Mouse (Mus musculus): ENCODE measurements around the gene Dnajc11. TPM values are rescaled to one million over a fixed set of nuclear protein-coding genes. Genes with fewer than 3 reads are reported as not detected.

Dnajc11 gene
- polyA plus RNA-seq, 1 experiment from 2014 or later = 73.8 TPM

DNA sequence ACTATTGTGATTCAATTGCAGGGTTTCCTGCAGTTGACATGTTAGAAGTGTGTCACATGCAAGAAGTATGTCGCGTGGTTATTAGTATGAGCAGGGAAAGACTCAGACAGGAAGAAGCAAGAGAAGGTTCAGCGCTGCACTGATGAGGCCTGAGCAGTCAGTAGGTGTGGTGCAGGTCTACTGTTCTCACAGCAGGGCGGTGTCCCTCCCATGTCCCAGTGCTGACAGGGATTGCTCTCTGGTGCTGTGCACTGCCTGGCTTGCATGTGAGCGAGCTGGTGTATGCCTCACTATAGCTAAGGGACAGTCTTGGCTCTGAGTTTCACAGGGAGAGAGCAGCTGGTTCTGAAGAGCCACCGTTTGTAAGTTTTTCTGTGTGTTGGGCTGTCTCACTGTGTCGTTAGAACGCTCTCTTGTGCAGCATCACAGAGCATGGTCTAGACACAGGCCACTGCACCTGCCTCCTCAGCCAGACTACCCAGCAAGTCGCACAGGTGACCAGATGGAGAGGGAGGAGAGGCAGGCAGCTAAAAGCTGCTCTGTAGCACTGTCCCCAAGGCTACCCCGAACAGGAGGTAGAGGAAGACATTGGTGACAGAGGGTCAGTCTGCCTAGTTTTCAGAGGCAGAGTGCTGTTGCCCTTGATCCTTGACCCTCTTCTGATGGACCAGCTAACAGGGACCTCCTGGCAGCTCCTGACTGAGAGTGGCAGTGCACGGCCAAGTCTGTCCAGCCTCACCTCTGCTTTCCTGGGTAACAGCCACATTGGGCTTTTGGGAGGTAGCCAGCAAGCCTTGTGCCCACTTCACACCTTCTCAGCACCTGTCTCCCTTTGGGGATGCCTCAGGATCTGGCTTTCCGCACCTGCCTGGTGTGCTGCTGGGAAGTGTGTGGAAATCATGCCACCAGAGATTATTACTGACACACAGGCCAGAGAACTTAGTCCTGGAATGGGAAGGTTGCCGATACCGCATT is 15.3 kb downstream of the Dnajc11 start:
- H3K9me3 ChIP-seq (ENCODE audit: control insufficient read depth, low read length) = no peaks in the 10 kb centered on the region
- ATAC-seq (ENCODE audit: low FRiP score) (no peak), DNase-seq (ENCODE audit: low spot score) (no peak)
- no peaks in the 10 kb centered on the region for H3K4me1 ChIP-seq (replicated peaks; ENCODE audit: control insufficient read depth, insufficient read depth, low read length)
- no peaks in the 10 kb centered on the region for H3K27me3 ChIP-seq (ENCODE audit: control insufficient read depth, insufficient read depth, low read length)
- H3K36me3 ChIP-seq (ENCODE audit: control insufficient read depth, insufficient read depth, low read length) = peaks cover 5% of the 10 kb centered on the region; the same call in 1 of the 2 replicates
- WGBS = 92% methylated on average over 14 of the region's 14 CpGs
- no peak overlapping the region for H3K27ac ChIP-seq (ENCODE audit: low read depth, low read length)
- H3K4me3 ChIP-seq (ENCODE audit: low read depth, low read length) = no peak overlapping the region
- no peak overlapping the region for H3K4me2 ChIP-seq (replicated peaks; ENCODE audit: low read depth, low read length)
- no peak overlapping the region for H3K9ac ChIP-seq (ENCODE audit: low read depth, low read length)

DNA sequence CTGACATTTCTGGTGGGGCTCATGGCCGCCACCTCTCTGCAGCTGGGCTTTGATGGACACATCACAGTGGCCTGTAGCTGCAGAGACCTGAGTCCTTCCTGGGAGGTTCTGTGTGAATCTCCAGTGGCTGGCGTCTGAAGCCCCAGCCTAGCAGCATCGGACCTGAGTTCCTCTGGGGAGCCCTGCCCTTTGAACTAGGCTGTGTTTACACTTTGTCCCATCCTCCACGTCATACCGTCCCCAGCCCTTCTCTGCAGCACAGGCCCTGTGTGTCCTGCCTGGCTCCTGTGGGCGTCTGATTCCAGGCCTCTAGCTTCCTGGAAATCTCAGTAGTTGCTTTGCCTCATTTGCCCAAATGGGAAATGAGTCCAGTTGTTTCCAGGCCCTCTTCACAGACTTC is 19.7 kb downstream of the Dnajc11 start:
- Histone ChIP-seq H3K36me3 (ENCODE audit: control insufficient read depth, insufficient read depth, low read length) (peaks cover 7% of the 10 kb centered on the region; the same call in 1 of the 2 replicates), H3K4me1 (replicated peaks; ENCODE audit: control insufficient read depth, insufficient read depth, low read length) (no peaks in the 10 kb centered on the region), H3K27ac (ENCODE audit: low read depth, low read length) (no peak overlapping the region), H3K9me3 (ENCODE audit: control insufficient read depth, low read length) (no peaks in the 10 kb centered on the region), H3K4me3 (ENCODE audit: low read depth, low read length) (no peak overlapping the region), H3K9ac (ENCODE audit: low read depth, low read length) (no peak overlapping the region), H3K4me2 (replicated peaks; ENCODE audit: low read depth, low read length) (no peak overlapping the region), H3K27me3 (ENCODE audit: control insufficient read depth, insufficient read depth, low read length) (no peaks in the 10 kb centered on the region)
- ATAC-seq (ENCODE audit: low FRiP score) (no peak), DNase-seq (ENCODE audit: low spot score) (no peak)
- WGBS = 84% methylated on average over 6 of the region's 6 CpGs

DNA sequence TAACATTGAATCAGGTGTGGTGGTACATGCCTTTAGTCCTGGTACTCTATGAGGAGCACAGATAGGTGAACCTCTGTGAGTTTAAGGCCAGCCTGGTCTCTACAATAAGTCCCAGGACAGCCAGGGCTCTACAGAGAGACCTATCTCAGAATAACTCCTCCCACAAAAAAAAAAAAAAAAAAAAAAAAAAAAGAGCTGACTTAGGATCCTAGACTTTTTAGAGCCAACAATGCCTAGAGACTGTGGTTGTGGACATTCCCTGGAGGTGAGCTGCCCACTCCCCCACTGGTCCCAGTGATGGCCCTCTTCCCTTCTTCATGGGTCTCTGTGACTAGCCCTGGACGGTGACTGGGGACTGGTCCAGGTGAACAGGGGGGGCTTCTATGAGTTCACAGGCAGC is 22.3 kb downstream of the Dnajc11 start:
- no peaks in the 10 kb centered on the region for H3K27me3 ChIP-seq (ENCODE audit: control insufficient read depth, insufficient read depth, low read length)
- no peaks in the 10 kb centered on the region for H3K4me1 ChIP-seq (replicated peaks; ENCODE audit: control insufficient read depth, insufficient read depth, low read length)
- no peak for ATAC-seq (ENCODE audit: low FRiP score)
- H3K36me3 ChIP-seq (ENCODE audit: control insufficient read depth, insufficient read depth, low read length) = 0 out of 2 replicates have a peak, but pooled peaks cover 9% of the 10 kb centered on the region
- no peak overlapping the region for H3K9ac ChIP-seq (ENCODE audit: low read depth, low read length)
- no peak for DNase-seq (ENCODE audit: low spot score)
- H3K4me2 ChIP-seq (replicated peaks; ENCODE audit: low read depth, low read length) = no peak overlapping the region
- WGBS = 94% methylated on average over 1 of the region's 1 CpGs
- H3K9me3 ChIP-seq (ENCODE audit: control insufficient read depth, low read length) = no peaks in the 10 kb centered on the region
- no peak overlapping the region for H3K27ac ChIP-seq (ENCODE audit: low read depth, low read length)
- no peak overlapping the region for H3K4me3 ChIP-seq (ENCODE audit: low read depth, low read length)

DNA sequence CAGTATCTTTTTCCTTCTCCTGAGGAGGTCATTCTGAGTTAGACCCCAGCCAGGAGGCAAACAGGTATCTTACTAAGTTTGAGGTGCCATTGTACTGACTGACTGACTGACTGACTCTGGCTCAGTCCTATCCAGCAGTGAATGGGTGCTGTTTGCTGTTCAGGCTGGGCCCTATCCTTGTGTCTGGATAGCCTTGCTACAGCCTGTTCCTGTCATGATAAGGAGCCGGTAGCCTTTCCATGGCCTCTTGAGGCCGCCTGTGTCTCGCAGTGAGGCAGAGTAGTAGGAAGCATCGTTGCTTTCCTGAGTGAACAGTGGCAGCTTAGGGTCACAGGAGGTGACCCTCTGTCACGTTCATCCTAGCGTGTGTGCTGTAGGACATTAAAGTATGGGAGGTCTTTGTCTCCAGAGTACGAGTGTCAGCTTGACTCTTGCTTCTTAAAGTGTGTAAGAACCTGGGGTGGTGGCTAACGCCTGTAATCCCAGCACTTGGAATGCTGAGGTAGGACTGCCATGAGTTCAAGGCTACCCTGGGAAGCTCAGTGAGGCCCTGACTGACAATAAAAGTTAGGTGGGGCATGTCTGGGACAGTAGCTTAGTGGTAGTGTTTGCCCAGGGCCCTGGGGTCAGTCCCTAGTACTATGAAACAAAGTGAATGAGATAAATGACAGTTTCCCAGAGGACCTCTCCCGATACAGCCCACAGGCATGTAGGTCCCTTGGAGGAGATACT is 24.3 kb downstream of the Dnajc11 start:
- H3K27me3 ChIP-seq (ENCODE audit: control insufficient read depth, insufficient read depth, low read length) = no peaks in the 10 kb centered on the region
- no peak overlapping the region for H3K4me3 ChIP-seq (ENCODE audit: low read depth, low read length)
- peaks cover 9% of the 10 kb centered on the region; the same call in 1 of the 2 replicates for H3K36me3 ChIP-seq (ENCODE audit: control insufficient read depth, insufficient read depth, low read length)
- no peak overlapping the region for H3K27ac ChIP-seq (ENCODE audit: low read depth, low read length)
- 89% methylated on average over 9 of the region's 9 CpGs for WGBS
- no peak overlapping the region for H3K4me2 ChIP-seq (replicated peaks; ENCODE audit: low read depth, low read length)
- ATAC-seq (ENCODE audit: low FRiP score) (no peak), DNase-seq (ENCODE audit: low spot score) (no peak)
- no peaks in the 10 kb centered on the region for H3K4me1 ChIP-seq (replicated peaks; ENCODE audit: control insufficient read depth, insufficient read depth, low read length)
- H3K9me3 ChIP-seq (ENCODE audit: control insufficient read depth, low read length) = no peaks in the 10 kb centered on the region
- H3K9ac ChIP-seq (ENCODE audit: low read depth, low read length) = no peak overlapping the region

DNA sequence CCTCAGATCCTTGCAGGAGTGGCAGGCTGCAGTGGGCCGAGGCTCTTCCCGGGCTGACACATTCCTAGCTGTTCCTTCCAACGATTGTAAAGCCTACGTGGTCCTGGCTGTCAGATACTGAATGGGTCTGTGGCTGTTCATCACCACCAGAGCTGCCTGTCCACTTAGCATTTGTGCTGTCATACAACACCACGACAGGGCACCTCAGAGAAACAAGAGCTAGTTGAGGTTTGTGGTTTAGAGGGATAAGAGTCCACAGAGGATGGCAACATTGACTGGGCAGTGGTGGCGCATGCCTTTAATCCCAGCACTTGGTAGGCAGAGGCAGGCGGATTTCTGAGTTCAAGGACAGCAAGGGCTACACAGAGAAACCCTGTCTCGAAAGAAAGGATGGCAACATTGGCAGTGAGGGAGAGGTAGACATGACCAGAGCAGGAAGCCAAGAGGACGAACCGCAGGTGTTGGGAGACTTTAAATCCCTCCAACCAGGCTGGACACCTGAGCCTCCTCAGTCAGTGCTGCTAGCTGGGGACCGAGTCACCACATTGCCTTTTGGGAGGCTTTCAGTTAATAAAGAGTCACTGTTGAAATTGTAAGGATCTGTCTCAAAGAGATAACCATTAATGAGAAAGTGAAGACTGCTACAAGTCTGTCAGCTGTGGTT is 26.5 kb downstream of the Dnajc11 start:
- H3K36me3 ChIP-seq (ENCODE audit: control insufficient read depth, insufficient read depth, low read length) = peaks cover 8% of the 10 kb centered on the region

DNA sequence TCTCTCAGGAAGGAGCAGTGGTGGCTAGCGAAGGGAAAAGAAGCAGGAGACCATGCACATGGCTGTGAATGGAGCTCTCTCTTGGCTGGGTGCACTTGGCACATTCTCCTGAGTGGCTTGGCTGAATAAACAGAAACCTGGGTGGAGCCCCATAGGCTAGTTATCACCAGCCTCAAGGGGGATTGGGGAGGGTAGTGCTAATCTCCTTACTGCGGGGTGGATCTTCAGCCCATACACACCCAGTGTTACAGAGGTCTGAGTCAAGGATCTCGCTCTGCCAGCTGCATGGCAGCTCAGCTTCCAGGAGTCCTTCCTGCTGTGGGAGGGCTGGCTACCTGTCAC is 27.0 kb downstream of the Dnajc11 start:
- Histone ChIP-seq H3K36me3 (ENCODE audit: control insufficient read depth, insufficient read depth, low read length) (peaks cover 8% of the 10 kb centered on the region), H3K27ac (ENCODE audit: low read depth, low read length) (no peak overlapping the region), H3K9ac (ENCODE audit: low read depth, low read length) (no peak overlapping the region), H3K27me3 (ENCODE audit: control insufficient read depth, insufficient read depth, low read length) (no peaks in the 10 kb centered on the region), H3K9me3 (ENCODE audit: control insufficient read depth, low read length) (no peaks in the 10 kb centered on the region), H3K4me3 (ENCODE audit: low read depth, low read length) (no peak overlapping the region), H3K4me2 (replicated peaks; ENCODE audit: low read depth, low read length) (no peak overlapping the region), H3K4me1 (replicated peaks; ENCODE audit: control insufficient read depth, insufficient read depth, low read length) (no peaks in the 10 kb centered on the region)
- DNase-seq (ENCODE audit: low spot score) (no peak), ATAC-seq (ENCODE audit: low FRiP score) (no peak)
- 92% methylated on average over 3 of the region's 3 CpGs for WGBS

More for the DNA sequence above, 26.5 kb downstream of the Dnajc11 start:
- ATAC-seq (ENCODE audit: low FRiP score) (no peak), DNase-seq (ENCODE audit: low spot score) (no peak)
- H3K4me3 ChIP-seq (ENCODE audit: low read depth, low read length) = no peak overlapping the region
- WGBS = 91% methylated on average over 11 of the region's 11 CpGs
- no peaks in the 10 kb centered on the region for H3K9me3 ChIP-seq (ENCODE audit: control insufficient read depth, low read length)
- H3K27ac ChIP-seq (ENCODE audit: low read depth, low read length) = no peak overlapping the region
- no peak overlapping the region for H3K4me2 ChIP-seq (replicated peaks; ENCODE audit: low read depth, low read length)
- H3K27me3 ChIP-seq (ENCODE audit: control insufficient read depth, insufficient read depth, low read length) = no peaks in the 10 kb centered on the region
- H3K9ac ChIP-seq (ENCODE audit: low read depth, low read length) = no peak overlapping the region
- H3K4me1 ChIP-seq (replicated peaks; ENCODE audit: control insufficient read depth, insufficient read depth, low read length) = no peaks in the 10 kb centered on the region

DNA sequence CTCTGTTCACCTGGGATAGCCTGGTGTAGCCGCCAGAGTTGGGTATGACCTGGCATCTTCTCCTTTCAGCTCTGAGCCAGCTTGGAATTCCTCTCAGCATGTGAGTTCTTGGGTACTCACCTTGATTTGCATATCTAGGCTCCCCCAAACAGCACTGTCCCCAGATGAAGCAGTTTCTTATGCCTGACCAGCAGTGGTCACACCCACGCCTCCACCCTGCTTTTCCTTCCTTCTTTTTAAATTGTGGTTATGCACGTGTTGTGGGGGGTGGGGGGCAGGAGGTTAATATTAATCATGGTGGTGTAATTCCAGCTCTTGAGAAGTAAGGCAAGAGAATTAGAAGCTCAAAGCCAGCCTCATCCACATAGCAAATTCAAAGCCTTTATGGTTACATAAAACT is 29.3 kb downstream of the Dnajc11 start:
- 87% methylated on average over 3 of the region's 3 CpGs for WGBS
- H3K27ac ChIP-seq (ENCODE audit: low read depth, low read length) = no peak overlapping the region

DNA sequence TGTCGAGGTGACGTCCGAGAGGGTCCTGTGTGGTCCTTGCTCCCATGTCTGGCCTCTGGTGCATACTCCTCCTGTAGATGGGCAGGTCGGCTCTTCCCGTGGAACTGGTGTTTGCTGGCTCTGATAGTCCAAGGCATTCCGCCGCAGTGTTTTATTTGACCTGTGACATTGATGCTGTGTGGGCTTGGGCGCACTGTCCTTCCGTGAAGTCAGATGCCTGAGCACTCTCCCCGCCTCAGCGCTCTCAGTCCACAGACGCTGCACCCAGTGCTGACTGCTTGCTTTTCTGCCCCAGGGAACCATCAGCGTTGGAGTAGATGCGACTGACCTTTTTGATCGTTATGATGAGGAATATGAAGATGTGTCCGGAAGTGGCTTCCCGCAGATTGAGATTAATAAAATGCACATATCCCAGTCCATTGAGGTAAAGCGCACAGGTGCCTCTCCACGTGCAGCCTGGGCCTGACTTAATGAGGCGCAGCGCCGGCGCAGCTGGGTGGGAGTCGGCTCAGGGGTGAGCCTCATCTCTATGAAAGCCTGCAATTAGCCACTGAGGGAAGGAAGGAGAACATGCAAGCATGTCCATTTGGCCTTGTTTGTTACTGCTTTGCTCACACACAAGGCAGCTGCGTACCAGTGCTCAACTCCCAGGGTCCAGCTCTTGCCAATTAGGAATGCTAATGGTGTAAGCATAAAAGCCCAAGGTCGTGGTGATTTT is 34.9 kb downstream of the Dnajc11 start:
- Histone ChIP-seq H3K9ac (ENCODE audit: low read depth, low read length) (no peak overlapping the region), H3K36me3 (ENCODE audit: control insufficient read depth, insufficient read depth, low read length) (peaks cover 11% of the 10 kb centered on the region; the same call in 1 of the 2 replicates), H3K27ac (ENCODE audit: low read depth, low read length) (0 out of 2 replicates have a peak overlapping the region, but pooled peaks have one; percentile 36), H3K27me3 (ENCODE audit: control insufficient read depth, insufficient read depth, low read length) (no peaks in the 10 kb centered on the region), H3K4me1 (replicated peaks; ENCODE audit: control insufficient read depth, insufficient read depth, low read length) (no peaks in the 10 kb centered on the region), H3K9me3 (ENCODE audit: control insufficient read depth, low read length) (no peaks in the 10 kb centered on the region), H3K4me2 (replicated peaks; ENCODE audit: low read depth, low read length) (no peak overlapping the region), H3K4me3 (ENCODE audit: low read depth, low read length) (no peak overlapping the region)
- WGBS = 91% methylated on average over 26 of the region's 26 CpGs
- DNase-seq (ENCODE audit: low spot score) (no peak), ATAC-seq (ENCODE audit: low FRiP score) (no peak)

More for the DNA sequence above, 29.3 kb downstream of the Dnajc11 start:
- Histone ChIP-seq H3K9me3 (ENCODE audit: control insufficient read depth, low read length) (no peaks in the 10 kb centered on the region), H3K4me1 (replicated peaks; ENCODE audit: control insufficient read depth, insufficient read depth, low read length) (no peaks in the 10 kb centered on the region), H3K4me2 (replicated peaks; ENCODE audit: low read depth, low read length) (no peak overlapping the region), H3K27me3 (ENCODE audit: control insufficient read depth, insufficient read depth, low read length) (no peaks in the 10 kb centered on the region), H3K9ac (ENCODE audit: low read depth, low read length) (no peak overlapping the region), H3K4me3 (ENCODE audit: low read depth, low read length) (no peak overlapping the region), H3K36me3 (ENCODE audit: control insufficient read depth, insufficient read depth, low read length) (peaks cover 8% of the 10 kb centered on the region)
- no peak for ATAC-seq (ENCODE audit: low FRiP score)
- DNase-seq (ENCODE audit: low spot score) = no peak
